Mouse (Mus musculus) midbrain, embryonic 12.5 days (tissue): ENCODE data around the gene Cox4i2. TPM values are rescaled to one million over a fixed set of nuclear protein-coding genes. Genes with fewer than 3 reads are reported as not detected.

Experiments
- ATAC-seq: fragments of 200-750 bp; cut with Nextera tagmentation; 2 replicates; pipeline ENCODE4 v1.8.0; 2017; ENCODE audit warnings: low read depth, moderate TSS enrichment, moderate library complexity; ENCODE audit not compliant: low FRiP score
- H3K27ac ChIP-seq: fragments of 300-500 bp; sonication (generic); replicated peaks from 2 replicates; pipeline ENCODE4 v1.5.1; 2016; ENCODE audit warnings: mild to moderate bottlenecking
- H3K27me3 ChIP-seq: fragments of 300-500 bp; sonication (generic); 2 replicates; pipeline ENCODE4 v1.6.1; 2016; ENCODE audit warnings: mild to moderate bottlenecking
- H3K36me3 ChIP-seq: fragments of 300-500 bp; sonication (generic); 2 replicates; pipeline ENCODE4 v1.6.1; 2016
- H3K4me1 ChIP-seq: fragments of 300-500 bp; sonication (generic); 2 replicates; pipeline ENCODE4 v1.6.1; 2016
- H3K4me2 ChIP-seq: fragments of 300-500 bp; sonication (generic); replicated peaks from 2 replicates; pipeline ENCODE4 v1.6.1; 2016; ENCODE audit warnings: mild to moderate bottlenecking, moderate library complexity
- H3K4me3 ChIP-seq: fragments of 300-500 bp; sonication (generic); 2 replicates; pipeline ENCODE4 v1.5.1; 2016; ENCODE audit warnings: mild to moderate bottlenecking
- H3K9ac ChIP-seq: fragments of 300-500 bp; sonication (generic); replicated peaks from 2 replicates; pipeline ENCODE4 v1.6.1; 2016; ENCODE audit warnings: mild to moderate bottlenecking, moderate library complexity
- H3K9me3 ChIP-seq: fragments of 300-500 bp; sonication (generic); 2 replicates; pipeline ENCODE4 v1.6.1; 2016; ENCODE audit warnings: mild to moderate bottlenecking
- WGBS: fragments of 180-500 bp; shearing (Covaris S2); methylation state at CpG from one replicate; pipeline ENCODE4 v1.1.7; 2016; 5-methylcytosine and 5-hydroxymethylcytosine counted together
- polyA plus RNA-seq: library from polyadenylated mRNA; unstranded; fragments of >200 nt; fragmentation: Nextera tagmentation; extraction: Ambion mirVana; gene quantifications from 2 replicates; pipeline ENCODE4 v1.2.1, GENCODE M21; 2016

The Cox4i2 gene
- polyA plus RNA-seq, 1 experiment from 2014 or later = 3.9 TPM

- H3K27me3 ChIP-seq = peaks cover 18% of the 10 kb centered on the region
- peak; percentile 8; the same call in 1 of the 2 replicates for ATAC-seq
- 79% methylated on average over 3 of the region's 3 CpGs for WGBS
- peaks cover 22% of the 10 kb centered on the region for H3K4me1 ChIP-seq
- H3K9me3 ChIP-seq = no peaks in the 10 kb centered on the region
- H3K36me3 ChIP-seq = no peaks in the 10 kb centered on the region
- 0 out of 2 replicates have a peak overlapping the region, but pooled peaks have one; percentile 46 for H3K27ac ChIP-seq
- 0 out of 2 replicates have a peak overlapping the region, but pooled peaks have one; percentile 50 for H3K9ac ChIP-seq
- peak overlapping the region; percentile 37; the same call in 1 of the 2 replicates for H3K4me3 ChIP-seq
- H3K4me2 ChIP-seq = peak overlapping the region; percentile 58
Measured at GRCm38 (mm10) chr2:152724332-152724723, 29.6 kb upstream of the Cox4i2 start.

- Histone ChIP-seq H3K9ac (no peak overlapping the region), H3K9me3 (no peaks in the 10 kb centered on the region), H3K4me3 (no peak overlapping the region), H3K27me3 (peaks cover 18% of the 10 kb centered on the region), H3K27ac (no peak overlapping the region; the same call in 1 of the 2 replicates), H3K4me1 (peaks cover 27% of the 10 kb centered on the region), H3K4me2 (no peak overlapping the region), H3K36me3 (no peaks in the 10 kb centered on the region)
- no peak for ATAC-seq
- 72% methylated on average over 15 of the region's 15 CpGs for WGBS
Measured at GRCm38 (mm10) chr2:152725178-152725750, 28.7 kb upstream of the Cox4i2 start.

- 89% methylated on average over 6 of the region's 6 CpGs for WGBS
- H3K4me1 ChIP-seq = peaks cover 27% of the 10 kb centered on the region
- H3K27me3 ChIP-seq = peaks cover 18% of the 10 kb centered on the region
- no peak overlapping the region for H3K9ac ChIP-seq
- no peak overlapping the region for H3K4me3 ChIP-seq
- H3K36me3 ChIP-seq = no peaks in the 10 kb centered on the region
- no peak for ATAC-seq
- H3K9me3 ChIP-seq = no peaks in the 10 kb centered on the region
- H3K4me2 ChIP-seq = no peak overlapping the region
- H3K27ac ChIP-seq = no peak overlapping the region
Measured at GRCm38 (mm10) chr2:152726213-152726612, 27.8 kb upstream of the Cox4i2 start.

GRCm38 (mm10) chr2:152726751-152727335 lies 27.1 kb upstream of the Cox4i2 start:
- no peaks in the 10 kb centered on the region for H3K9me3 ChIP-seq
- H3K36me3 ChIP-seq = no peaks in the 10 kb centered on the region
- H3K27ac ChIP-seq = no peak overlapping the region
- H3K27me3 ChIP-seq = peaks cover 18% of the 10 kb centered on the region
- no peak overlapping the region for H3K9ac ChIP-seq
- peaks cover 27% of the 10 kb centered on the region for H3K4me1 ChIP-seq
- H3K4me3 ChIP-seq = no peak overlapping the region
- H3K4me2 ChIP-seq = no peak overlapping the region
- ATAC-seq = no peak
- 69% methylated on average over 6 of the region's 6 CpGs for WGBS

- Histone ChIP-seq H3K27ac (0 out of 2 replicates have a peak overlapping the region, but pooled peaks have one; percentile 40), H3K27me3 (peaks cover 15% of the 10 kb centered on the region), H3K4me2 (no peak overlapping the region), H3K4me1 (peaks cover 30% of the 10 kb centered on the region), H3K9me3 (no peaks in the 10 kb centered on the region), H3K36me3 (no peaks in the 10 kb centered on the region), H3K4me3 (no peak overlapping the region), H3K9ac (no peak overlapping the region)
- 83% methylated on average over 14 of the region's 14 CpGs for WGBS
- ATAC-seq = no peak
Measured at GRCm38 (mm10) chr2:152727795-152728510, 26.0 kb upstream of the Cox4i2 start.

DNA sequence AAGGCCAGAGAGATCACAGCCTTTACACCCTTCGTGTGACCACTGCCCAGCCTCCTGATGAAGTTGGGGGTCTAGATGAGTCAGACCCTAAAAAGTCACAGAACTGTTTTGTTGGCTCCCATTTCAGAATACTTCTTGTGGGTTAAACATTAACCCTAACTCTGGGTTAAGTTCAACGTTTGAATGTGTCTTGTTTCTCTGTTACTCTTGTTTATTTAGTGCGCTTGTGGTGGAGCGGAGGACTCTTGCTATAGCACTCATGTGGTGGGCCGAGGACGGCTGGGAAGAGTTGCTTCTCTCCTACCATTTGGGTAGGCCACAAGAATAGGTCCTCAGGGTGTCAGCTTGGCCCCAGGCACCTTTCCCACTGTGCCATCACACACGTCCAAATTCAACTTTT lies 25.4 kb upstream of the Cox4i2 start:
- WGBS = 85% methylated on average over 7 of the region's 7 CpGs
- Histone ChIP-seq H3K27ac (0 out of 2 replicates have a peak overlapping the region, but pooled peaks have one; percentile 40), H3K36me3 (no peaks in the 10 kb centered on the region), H3K27me3 (peaks cover 13% of the 10 kb centered on the region), H3K9me3 (no peaks in the 10 kb centered on the region), H3K4me1 (peaks cover 30% of the 10 kb centered on the region), H3K4me3 (no peak overlapping the region), H3K4me2 (no peak overlapping the region), H3K9ac (no peak overlapping the region)
- ATAC-seq = no peak

DNA sequence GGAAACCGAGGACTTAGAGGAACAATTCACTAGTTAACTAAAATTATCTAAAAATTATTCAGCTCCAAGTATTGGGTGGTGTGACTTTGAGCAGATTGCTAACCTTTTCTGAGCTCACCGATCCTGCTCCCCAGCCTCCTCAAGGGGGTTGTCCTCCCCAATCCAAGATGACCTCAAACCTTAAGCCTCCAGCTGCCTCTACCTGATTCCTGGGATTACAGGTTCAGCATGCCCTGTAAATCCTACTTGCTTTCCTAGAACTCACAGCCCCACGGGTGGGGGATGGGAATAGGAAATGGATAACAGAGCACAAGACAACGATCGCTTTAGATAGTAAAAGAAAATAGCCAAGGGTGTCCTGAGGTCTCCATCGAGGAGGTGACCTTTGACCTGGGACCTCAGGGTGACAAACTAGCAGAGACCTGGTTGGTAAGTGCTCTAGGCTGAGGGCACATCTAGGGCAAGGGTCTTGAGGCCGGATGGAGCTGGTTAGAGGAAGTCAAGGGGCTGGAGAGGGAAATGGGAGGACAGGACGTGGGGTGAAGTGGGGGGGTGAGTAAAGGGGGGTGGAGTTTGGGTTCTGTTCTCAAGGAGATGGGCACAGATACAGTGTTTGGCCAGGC lies 24.8 kb upstream of the Cox4i2 start:
- peaks cover 26% of the 10 kb centered on the region for H3K4me1 ChIP-seq

GRCm38 (mm10) chr2:152729636-152730020 lies 24.3 kb upstream of the Cox4i2 start:
- Histone ChIP-seq H3K4me2 (no peak overlapping the region), H3K36me3 (no peaks in the 10 kb centered on the region), H3K9me3 (no peaks in the 10 kb centered on the region), H3K4me3 (no peak overlapping the region), H3K4me1 (peaks cover 27% of the 10 kb centered on the region), H3K9ac (no peak overlapping the region), H3K27me3 (peaks cover 8% of the 10 kb centered on the region; the same call in 1 of the 2 replicates), H3K27ac (peak overlapping the region; percentile 52)
- WGBS = 56% methylated on average over 7 of the region's 7 CpGs
- peak; percentile 32 for ATAC-seq

More for the DNA sequence above, 24.8 kb upstream of the Cox4i2 start:
- Histone ChIP-seq H3K4me2 (no peak overlapping the region), H3K27ac (no peak overlapping the region), H3K9ac (no peak overlapping the region), H3K36me3 (no peaks in the 10 kb centered on the region), H3K9me3 (no peaks in the 10 kb centered on the region), H3K27me3 (peaks cover 11% of the 10 kb centered on the region), H3K4me3 (no peak overlapping the region)
- ATAC-seq = no peak
- WGBS = 67% methylated on average over 8 of the region's 8 CpGs

DNA sequence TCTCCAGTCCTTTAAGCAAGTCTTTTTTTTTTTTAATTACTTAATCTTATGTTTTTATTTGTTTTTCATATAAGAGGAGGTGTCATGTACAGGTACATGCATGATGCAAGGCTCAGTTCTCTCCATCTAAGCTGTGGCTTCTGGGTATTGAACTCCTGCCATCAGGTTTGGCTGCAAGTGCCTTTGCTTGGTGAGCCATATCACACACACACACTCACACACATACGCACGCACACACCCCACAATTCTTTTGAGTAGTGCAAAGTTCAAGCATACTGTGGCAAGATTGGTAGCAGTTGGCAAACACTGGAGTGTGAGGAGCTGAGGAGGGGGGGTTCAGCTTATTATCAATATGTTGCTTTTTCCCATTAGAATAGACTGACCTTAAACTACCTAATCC lies 20.8 kb upstream of the Cox4i2 start:
- Histone ChIP-seq H3K4me1 (peaks cover 53% of the 10 kb centered on the region), H3K27ac (no peak overlapping the region), H3K27me3 (peaks cover 16% of the 10 kb centered on the region), H3K36me3 (no peaks in the 10 kb centered on the region), H3K4me3 (no peak overlapping the region), H3K9me3 (no peaks in the 10 kb centered on the region), H3K4me2 (no peak overlapping the region), H3K9ac (no peak overlapping the region)
- 82% methylated on average over 2 of the region's 2 CpGs for WGBS
- no peak for ATAC-seq

GRCm38 (mm10) chr2:152734501-152734900 lies 19.5 kb upstream of the Cox4i2 start:
- Histone ChIP-seq H3K9ac (0 out of 2 replicates have a peak overlapping the region, but pooled peaks have one; percentile 31), H3K4me2 (peak overlapping the region; percentile 80), H3K27me3 (peaks cover 17% of the 10 kb centered on the region), H3K4me1 (peaks cover 61% of the 10 kb centered on the region), H3K4me3 (peak overlapping the region; percentile 63), H3K27ac (peak overlapping the region; percentile 31), H3K9me3 (no peaks in the 10 kb centered on the region), H3K36me3 (no peaks in the 10 kb centered on the region)
- ATAC-seq = no peak
- 16% methylated on average over 10 of the region's 10 CpGs for WGBS

GRCm38 (mm10) chr2:152734984-152735383 lies 19.0 kb upstream of the Cox4i2 start:
- 0% methylated on average over 28 of the region's 28 CpGs for WGBS
- H3K27ac ChIP-seq = peak overlapping the region; percentile 80
- H3K27me3 ChIP-seq = peaks cover 17% of the 10 kb centered on the region
- no peaks in the 10 kb centered on the region for H3K9me3 ChIP-seq
- ATAC-seq = peak; percentile 91
- no peaks in the 10 kb centered on the region for H3K36me3 ChIP-seq
- H3K4me1 ChIP-seq = peaks cover 60% of the 10 kb centered on the region
- 0 out of 2 replicates have a peak overlapping the region, but pooled peaks have one; percentile 31 for H3K9ac ChIP-seq
- peak overlapping the region; percentile 63 for H3K4me3 ChIP-seq
- H3K4me2 ChIP-seq = peak overlapping the region; percentile 80
